Mouse (Mus musculus) embryonic facial prominence, embryonic 14.5 days (tissue): ENCODE data around the gene Prok1. TPM values are rescaled to one million over a fixed set of nuclear protein-coding genes. Genes with fewer than 3 reads are reported as not detected.
A peak's percentile ranks its signal among the peaks of the same experiment; 100 is the strongest.

Experiments used
- ATAC-seq: fragments of 200-750 bp; cut with Nextera tagmentation; 2 replicates; pipeline ENCODE4 v1.8.0; 2017; ENCODE audit warnings: low read depth, moderate number of reproducible peaks, moderate TSS enrichment
- DNase-seq: peaks from one replicate; pipeline ENCODE4 v3.0.0-alpha.2; 2015; ENCODE audit warnings: low spot score
- H3K27ac ChIP-seq: fragments of 300-500 bp; sonication (generic); replicated peaks from 2 replicates; pipeline ENCODE4 v1.5.1; 2014; ENCODE audit warnings: low read depth, mild to moderate bottlenecking, low read length, moderate library complexity
- H3K27me3 ChIP-seq: fragments of 300-500 bp; sonication (generic); replicated peaks from 2 replicates; pipeline ENCODE4 v1.6.1; 2014; ENCODE audit warnings: low read length; ENCODE audit not compliant: control insufficient read depth, insufficient read depth
- H3K36me3 ChIP-seq: fragments of 300-500 bp; sonication (generic); 2 replicates; pipeline ENCODE4 v1.6.1; 2014; ENCODE audit warnings: low read length, mixed read lengths; ENCODE audit not compliant: control insufficient read depth, insufficient read depth
- H3K4me1 ChIP-seq: fragments of 300-500 bp; sonication (generic); 2 replicates; pipeline ENCODE4 v1.6.1; 2014; ENCODE audit warnings: antibody characterized with exemption, low read length; ENCODE audit not compliant: control insufficient read depth, insufficient read depth
- H3K4me2 ChIP-seq: fragments of 300-500 bp; sonication (generic); 2 replicates; pipeline ENCODE4 v1.6.1; 2014; ENCODE audit warnings: low read depth, mild to moderate bottlenecking, low read length, moderate library complexity, mixed read lengths
- H3K4me3 ChIP-seq: fragments of 300-500 bp; sonication (generic); 2 replicates; pipeline ENCODE4 v1.5.1; 2014; ENCODE audit warnings: low read depth, mild to moderate bottlenecking, low read length
- H3K9ac ChIP-seq: fragments of 300-500 bp; sonication (generic); 2 replicates; pipeline ENCODE4 v1.6.1; 2014; ENCODE audit warnings: low read depth, mild to moderate bottlenecking, low read length, moderate library complexity, mixed read lengths
- H3K9me3 ChIP-seq: fragments of 300-500 bp; sonication (generic); 2 replicates; pipeline ENCODE4 v1.6.1; 2016; ENCODE audit warnings: low read length; ENCODE audit not compliant: control insufficient read depth
- WGBS: fragments of 180-500 bp; shearing (Covaris S2); extraction: QIAGEN DNeasy Blood & Tissue Kit; methylation state at CpG from one replicate; pipeline ENCODE4 v1.1.7; 2014; 5-methylcytosine and 5-hydroxymethylcytosine counted together
- polyA plus RNA-seq: library from polyadenylated mRNA; unstranded; fragments of >200 nt; fragmentation: Nextera tagmentation; extraction: Ambion mirVana; gene quantifications from 2 replicates; pipeline ENCODE4 v1.2.1, GENCODE M21; 2014

Prok1 gene
- 0.14 TPM in 1 of 2 replicates, not detected in the other for polyA plus RNA-seq

GRCm38 (mm10) chr3:107239607-107240006 lies at the start of gene Prok1:
Prok1 (minus strand) TSS chr3:107239707.
- Histone ChIP-seq H3K27ac (no peak within 1 kb of the TSS), H3K9me3 (no peaks in the 10 kb centered on the region), H3K9ac (no peak within 1 kb of the TSS), H3K4me1 (no peaks in the 10 kb centered on the region), H3K36me3 (no peaks in the 10 kb centered on the region), H3K27me3 (no peaks in the 10 kb centered on the region), H3K4me3 (no peak within 1 kb of the TSS), H3K4me2 (no peak within 1 kb of the TSS)
- DNase-seq (no peak), ATAC-seq (no peak)
- 81% methylated on average over 9 of the region's 9 CpGs for WGBS

GRCm38 (mm10) chr3:107287346-107287745 lies 47.8 kb upstream of the Prok1 start:
- H3K4me2 ChIP-seq = no peak overlapping the region
- no peaks in the 10 kb centered on the region for H3K27me3 ChIP-seq
- 0 out of 2 replicates have a peak, but pooled peaks cover 4% of the 10 kb centered on the region for H3K4me1 ChIP-seq
- DNase-seq (no peak), ATAC-seq (no peak)
- H3K9me3 ChIP-seq = no peaks in the 10 kb centered on the region
- peaks cover 20% of the 10 kb centered on the region for H3K36me3 ChIP-seq
- H3K27ac ChIP-seq = no peak overlapping the region
- H3K4me3 ChIP-seq = no peak overlapping the region
- H3K9ac ChIP-seq = no peak overlapping the region

- Histone ChIP-seq H3K27ac (no peak overlapping the region), H3K9ac (no peak overlapping the region), H3K4me1 (no peaks in the 10 kb centered on the region), H3K27me3 (no peaks in the 10 kb centered on the region), H3K9me3 (no peaks in the 10 kb centered on the region), H3K4me3 (no peak overlapping the region), H3K36me3 (peaks cover 22% of the 10 kb centered on the region), H3K4me2 (no peak overlapping the region)
- DNase-seq (no peak), ATAC-seq (no peak)
- WGBS = 73% methylated on average over 2 of the region's 2 CpGs
These were observed 46.6 kb upstream of the Prok1 start for GRCm38 (mm10) chr3:107286123-107286522.

- H3K4me2 ChIP-seq = peak within 1 kb of the TSS; percentile 74
- peak; percentile 94 for ATAC-seq
- peaks cover 9% of the 10 kb centered on the region for H3K4me1 ChIP-seq
- H3K36me3 ChIP-seq = peaks cover 15% of the 10 kb centered on the region
- H3K27ac ChIP-seq = no peak within 1 kb of the TSS
- 4% methylated on average over 41 of the region's 43 CpGs for WGBS
- peak within 1 kb of the TSS; percentile 93 for H3K4me3 ChIP-seq
- no peaks in the 10 kb centered on the region for H3K9me3 ChIP-seq
- H3K27me3 ChIP-seq = no peaks in the 10 kb centered on the region; the same call in 1 of the 2 replicates
- DNase-seq = peak; percentile 91
- H3K9ac ChIP-seq = peak within 1 kb of the TSS; percentile 87
These were observed 39.2 kb upstream of the Prok1 start, which contains the start of gene Lamtor5 for GRCm38 (mm10) chr3:107278479-107279269. Lamtor5 (plus strand) TSS chr3:107278858.

GRCm38 (mm10) chr3:107276626-107277025 lies 37.1 kb upstream of the Prok1 start:
- H3K9ac ChIP-seq = no peak overlapping the region
- no peak overlapping the region for H3K4me2 ChIP-seq
- no peak overlapping the region for H3K4me3 ChIP-seq
- DNase-seq (no peak), ATAC-seq (no peak)
- no peaks in the 10 kb centered on the region; the same call in 1 of the 2 replicates for H3K27me3 ChIP-seq
- H3K27ac ChIP-seq = no peak overlapping the region
- H3K9me3 ChIP-seq = no peaks in the 10 kb centered on the region
- 85% methylated on average over 3 of the region's 3 CpGs for WGBS
- no peaks in the 10 kb centered on the region; the same call in none of the 2 replicates for H3K36me3 ChIP-seq
- H3K4me1 ChIP-seq = peaks cover 9% of the 10 kb centered on the region

- no peaks in the 10 kb centered on the region; the same call in 1 of the 2 replicates for H3K27me3 ChIP-seq
- no peak overlapping the region for H3K9ac ChIP-seq
- no peaks in the 10 kb centered on the region for H3K36me3 ChIP-seq
- H3K4me2 ChIP-seq = no peak overlapping the region
- H3K4me3 ChIP-seq = no peak overlapping the region
- H3K4me1 ChIP-seq = peaks cover 9% of the 10 kb centered on the region
- WGBS = 54% methylated on average over 4 of the region's 4 CpGs
- DNase-seq = no peak
- no peak overlapping the region for H3K27ac ChIP-seq
- no peaks in the 10 kb centered on the region for H3K9me3 ChIP-seq
- ATAC-seq = no peak
These were observed 36.5 kb upstream of the Prok1 start for GRCm38 (mm10) chr3:107275996-107276395.

- Histone ChIP-seq H3K4me2 (no peak overlapping the region), H3K4me3 (no peak overlapping the region), H3K9me3 (no peaks in the 10 kb centered on the region), H3K36me3 (no peaks in the 10 kb centered on the region), H3K9ac (no peak overlapping the region), H3K4me1 (peaks cover 9% of the 10 kb centered on the region), H3K27me3 (no peaks in the 10 kb centered on the region; the same call in 1 of the 2 replicates), H3K27ac (no peak overlapping the region)
- ATAC-seq = no peak
- WGBS = 57% methylated on average over 5 of the region's 5 CpGs
- no peak for DNase-seq
These were observed 35.8 kb upstream of the Prok1 start for GRCm38 (mm10) chr3:107275351-107275750.

- H3K27ac ChIP-seq = no peak overlapping the region
- no peak overlapping the region for H3K4me3 ChIP-seq
- ATAC-seq = 0 out of 2 replicates have a peak, but pooled peaks have one; percentile 62
- H3K4me1 ChIP-seq = no peaks in the 10 kb centered on the region
- no peaks in the 10 kb centered on the region for H3K9me3 ChIP-seq
- WGBS = 8% methylated on average over 3 of the region's 3 CpGs
- no peaks in the 10 kb centered on the region; the same call in 1 of the 2 replicates for H3K27me3 ChIP-seq
- H3K36me3 ChIP-seq = no peaks in the 10 kb centered on the region
- no peak overlapping the region for H3K4me2 ChIP-seq
- peak; percentile 74 for DNase-seq
- H3K9ac ChIP-seq = no peak overlapping the region
These were observed 34.3 kb upstream of the Prok1 start for GRCm38 (mm10) chr3:107273820-107274219.
